Mouse (Mus musculus) heart, embryonic 16.5 days (tissue): ENCODE results near the gene Lgals12. TPM values are rescaled to one million over a fixed set of nuclear protein-coding genes. Genes with fewer than 3 reads are reported as not detected.

Experiments used
- ATAC-seq: fragments of 200-750 bp; cut with Nextera tagmentation; replicated peaks from 2 replicates; pipeline ENCODE4 v1.8.0; 2017; ENCODE audit warnings: moderate number of reproducible peaks; ENCODE audit not compliant: insufficient read depth, low FRiP score; ENCODE audit errors: extremely low read depth
- H3K27ac ChIP-seq: fragments of 300-500 bp; sonication (generic); 2 replicates; pipeline ENCODE4 v1.5.1; 2014; ENCODE audit warnings: mild to moderate bottlenecking, low read length, control low read depth, moderate library complexity
- H3K27me3 ChIP-seq: fragments of 300-500 bp; sonication (generic); 2 replicates; pipeline ENCODE4 v1.6.1; 2014; ENCODE audit warnings: low read length, mixed read lengths; ENCODE audit not compliant: control insufficient read depth, insufficient read depth
- H3K36me3 ChIP-seq: fragments of 300-500 bp; sonication (generic); 2 replicates; pipeline ENCODE4 v1.6.1; 2014; ENCODE audit not compliant: control insufficient read depth, insufficient read depth
- H3K4me1 ChIP-seq: fragments of 300-500 bp; sonication (generic); 2 replicates; pipeline ENCODE4 v1.6.1; 2014; ENCODE audit warnings: low read length, mixed read lengths; ENCODE audit not compliant: control insufficient read depth, insufficient read depth
- H3K4me2 ChIP-seq: fragments of 300-500 bp; sonication (generic); 2 replicates; pipeline ENCODE4 v1.6.1; 2014; ENCODE audit warnings: low read depth, mild to moderate bottlenecking, control low read depth, low read length
- H3K4me3 ChIP-seq: fragments of 300-500 bp; sonication (generic); 2 replicates; pipeline ENCODE4 v1.5.1; 2014; ENCODE audit warnings: mild to moderate bottlenecking, control low read depth, low read length
- H3K9ac ChIP-seq: fragments of 300-500 bp; sonication (generic); 2 replicates; pipeline ENCODE4 v1.6.1; 2014; ENCODE audit warnings: low read length, control low read depth
- H3K9me3 ChIP-seq: fragments of 300-500 bp; sonication (generic); replicated peaks from 2 replicates; pipeline ENCODE4 v1.6.1; 2016; ENCODE audit warnings: low read length; ENCODE audit not compliant: control insufficient read depth
- WGBS: fragments of 180-500 bp; shearing (Covaris S2); extraction: QIAGEN DNeasy Blood & Tissue Kit; methylation state at CpG from one replicate; pipeline ENCODE4 v1.1.7; 2014; 5-methylcytosine and 5-hydroxymethylcytosine counted together
- polyA plus RNA-seq: library from polyadenylated mRNA; unstranded; fragments of >200 nt; fragmentation: Nextera tagmentation; extraction: Ambion mirVana; gene quantifications from 2 replicates; pipeline ENCODE4 v1.2.1, GENCODE M21; 2015

Gene Lgals12
- polyA plus RNA-seq, 1 experiment from 2014 or later = 0.20 TPM

GRCm38 (mm10) chr19:7611942-7612757 lies 5.2 kb upstream of the Lgals12 start, which contains the start of gene Hrasls5:
Gene Hrasls5 (plus strand): TSS chr19:7612541.
- Histone ChIP-seq H3K4me3 (peak within 1 kb of the TSS; percentile 45), H3K9me3 (no peaks in the 10 kb centered on the region), H3K36me3 (no peaks in the 10 kb centered on the region), H3K27me3 (peaks cover 12% of the 10 kb centered on the region), H3K9ac (peak within 1 kb of the TSS; percentile 58), H3K4me1 (peaks cover 14% of the 10 kb centered on the region), H3K27ac (no peak within 1 kb of the TSS), H3K4me2 (peak within 1 kb of the TSS; percentile 69)
- 5% methylated on average over 54 of the region's 54 CpGs for WGBS
- ATAC-seq = 0 out of 2 replicates have a peak, but pooled peaks have one; percentile 61

DNA sequence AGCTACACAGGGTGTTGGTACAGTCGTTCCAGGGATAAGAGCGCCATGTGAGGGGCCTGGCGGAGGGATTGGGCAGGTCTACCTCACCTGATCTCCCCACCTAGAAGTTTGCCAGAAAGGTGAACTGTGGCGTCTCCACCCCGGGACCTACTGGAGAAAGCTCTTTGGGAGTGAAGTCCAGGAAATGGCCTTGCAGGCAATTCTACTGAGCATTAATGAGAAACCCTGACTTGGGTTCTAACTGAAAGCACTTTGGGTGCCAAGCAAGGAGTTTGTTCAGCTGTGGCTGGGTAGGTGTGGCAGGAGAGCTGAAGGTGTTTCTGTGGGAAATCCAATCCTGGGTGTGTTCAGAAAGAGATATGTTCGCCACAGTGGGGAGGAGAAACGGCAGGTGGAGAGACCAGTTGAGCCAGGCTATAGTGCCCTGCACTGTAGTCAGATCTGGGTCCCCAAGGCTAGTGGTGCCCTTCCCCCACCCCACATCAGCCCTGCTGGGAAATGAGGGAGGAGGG lies 753 bp upstream of the Lgals12 start:
- 0 out of 2 replicates have a peak, but pooled peaks have one; percentile 14 for ATAC-seq
- Histone ChIP-seq H3K27ac (no peak overlapping the region), H3K4me3 (no peak overlapping the region), H3K9ac (no peak overlapping the region), H3K36me3 (no peaks in the 10 kb centered on the region), H3K9me3 (no peaks in the 10 kb centered on the region), H3K4me1 (peaks cover 26% of the 10 kb centered on the region), H3K4me2 (no peak overlapping the region), H3K27me3 (peaks cover 7% of the 10 kb centered on the region)
- 68% methylated on average over 7 of the region's 7 CpGs for WGBS

DNA sequence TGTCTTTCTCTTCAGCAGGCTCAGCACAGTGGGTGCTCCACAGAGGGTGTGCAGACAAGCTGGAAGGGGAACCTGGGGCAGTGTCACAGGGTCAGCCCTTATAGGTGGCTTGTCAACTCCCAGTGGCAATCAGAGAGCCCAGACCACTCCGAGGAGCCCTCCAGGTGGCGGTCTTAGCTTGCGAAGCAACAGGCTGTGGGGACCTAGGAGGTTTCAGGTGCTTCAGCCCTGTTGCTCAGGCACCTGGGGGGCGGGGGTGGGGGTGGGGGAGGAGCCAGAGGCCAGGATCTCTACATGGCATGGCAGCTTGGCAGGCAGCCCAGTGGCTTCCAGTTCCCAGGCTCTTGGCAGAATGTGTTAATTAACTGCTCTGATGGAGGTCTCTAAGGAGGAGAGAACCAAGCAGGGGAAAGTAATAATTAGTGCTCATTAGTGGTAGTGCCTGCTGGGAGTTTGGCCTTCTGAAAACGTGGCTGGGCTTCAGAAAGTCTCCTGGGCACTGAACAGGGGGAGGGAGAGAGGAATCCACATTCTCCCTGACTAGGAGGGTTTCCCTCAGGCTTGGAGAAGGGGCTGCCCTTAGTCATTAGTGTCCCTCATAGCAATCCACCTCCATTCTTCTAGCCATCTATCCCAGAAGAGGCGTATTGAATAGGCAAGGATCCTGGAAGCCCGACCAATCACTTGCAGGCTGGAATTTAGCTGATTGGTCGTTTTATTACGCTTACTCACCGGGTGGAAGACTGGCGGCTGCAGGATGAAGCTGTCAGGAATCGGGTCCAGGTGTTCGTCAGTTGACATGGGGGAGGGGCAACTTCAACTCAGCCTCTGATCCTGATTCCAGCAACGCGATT lies 836 bp downstream of the Lgals12 start:
- peak overlapping the region; percentile 65 for H3K9ac ChIP-seq
- no peaks in the 10 kb centered on the region for H3K36me3 ChIP-seq
- H3K4me2 ChIP-seq = peak overlapping the region; percentile 75
- H3K9me3 ChIP-seq = no peaks in the 10 kb centered on the region
- H3K4me3 ChIP-seq = peak overlapping the region; percentile 41
- peaks cover 21% of the 10 kb centered on the region for H3K4me1 ChIP-seq
- peak; percentile 55 for ATAC-seq
- 7% methylated on average over 15 of the region's 15 CpGs for WGBS
- H3K27ac ChIP-seq = peak overlapping the region; percentile 15; the same call in 1 of the 2 replicates
- peaks cover 3% of the 10 kb centered on the region; the same call in 1 of the 2 replicates for H3K27me3 ChIP-seq

GRCm38 (mm10) chr19:7605013-7605412 lies 2.0 kb downstream of the Lgals12 start:
- Histone ChIP-seq H3K9ac (no peak overlapping the region), H3K27me3 (no peaks in the 10 kb centered on the region; the same call in 1 of the 2 replicates), H3K4me3 (no peak overlapping the region), H3K4me1 (peaks cover 21% of the 10 kb centered on the region), H3K36me3 (no peaks in the 10 kb centered on the region), H3K9me3 (no peaks in the 10 kb centered on the region), H3K4me2 (no peak overlapping the region), H3K27ac (no peak overlapping the region)
- ATAC-seq = no peak

GRCm38 (mm10) chr19:7604107-7604506 lies 2.9 kb downstream of the Lgals12 start:
- WGBS = 94% methylated on average over 10 of the region's 10 CpGs

DNA sequence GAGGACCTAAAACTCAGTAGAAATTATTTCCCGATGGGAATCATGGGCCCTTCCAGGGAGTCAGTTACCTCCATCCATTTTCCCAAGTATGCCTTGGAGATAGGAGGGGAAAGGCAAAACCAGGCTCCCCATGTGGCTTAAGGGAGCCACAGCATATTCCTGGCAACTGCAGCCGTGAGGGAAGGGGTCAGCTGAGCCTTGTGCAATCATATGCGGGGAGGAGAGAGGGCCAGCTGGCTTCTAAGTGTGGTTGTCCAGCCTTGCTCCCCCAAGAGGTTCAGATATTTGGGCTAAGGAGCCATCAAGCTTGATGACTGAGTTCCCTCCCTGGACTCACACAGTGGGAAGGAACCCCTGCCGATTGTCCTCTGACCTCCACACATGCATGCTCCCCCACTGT lies 5.4 kb downstream of the Lgals12 start:
- Histone ChIP-seq H3K4me3 (no peak overlapping the region), H3K4me1 (peaks cover 7% of the 10 kb centered on the region), H3K36me3 (no peaks in the 10 kb centered on the region), H3K4me2 (no peak overlapping the region), H3K9ac (no peak overlapping the region), H3K9me3 (no peaks in the 10 kb centered on the region), H3K27ac (no peak overlapping the region), H3K27me3 (no peaks in the 10 kb centered on the region)
- WGBS = 83% methylated on average over 4 of the region's 4 CpGs
- no peak for ATAC-seq

More at GRCm38 (mm10) chr19:7604107-7604506, 2.9 kb downstream of the Lgals12 start:
- Histone ChIP-seq H3K9me3 (no peaks in the 10 kb centered on the region), H3K36me3 (no peaks in the 10 kb centered on the region), H3K27me3 (no peaks in the 10 kb centered on the region), H3K4me2 (no peak overlapping the region), H3K4me1 (peaks cover 21% of the 10 kb centered on the region), H3K27ac (no peak overlapping the region), H3K4me3 (no peak overlapping the region), H3K9ac (no peak overlapping the region)
- ATAC-seq = no peak

GRCm38 (mm10) chr19:7598481-7598880 lies 8.5 kb downstream of the Lgals12 start:
- Histone ChIP-seq H3K4me1 (no peaks in the 10 kb centered on the region), H3K4me3 (no peak overlapping the region), H3K27me3 (no peaks in the 10 kb centered on the region), H3K36me3 (no peaks in the 10 kb centered on the region), H3K9ac (no peak overlapping the region), H3K4me2 (no peak overlapping the region), H3K9me3 (no peaks in the 10 kb centered on the region), H3K27ac (no peak overlapping the region)
- WGBS = 54% methylated on average over 4 of the region's 4 CpGs
- ATAC-seq = no peak

- peaks cover 4% of the 10 kb centered on the region for H3K4me1 ChIP-seq
- no peaks in the 10 kb centered on the region for H3K27me3 ChIP-seq
- no peaks in the 10 kb centered on the region for H3K9me3 ChIP-seq
- no peak overlapping the region for H3K4me3 ChIP-seq
- H3K27ac ChIP-seq = no peak overlapping the region
- WGBS = 7% methylated on average over 2 of the region's 2 CpGs
- no peaks in the 10 kb centered on the region for H3K36me3 ChIP-seq
- H3K4me2 ChIP-seq = no peak overlapping the region
- ATAC-seq = no peak
- no peak overlapping the region for H3K9ac ChIP-seq
Measured at GRCm38 (mm10) chr19:7595534-7595933, 11.5 kb downstream of the Lgals12 start.
